Mouse (Mus musculus): ENCODE measurements around the gene Crabp1. TPM values are rescaled to one million over a fixed set of nuclear protein-coding genes. Genes with fewer than 3 reads are reported as not detected.

Gene Crabp1
- total and polyA plus RNA-seq, 3 experiments, result not detected

- H3K9me3 ChIP-seq (replicated peaks), result no peaks in the 10 kb centered on the region
- H3K4me1 ChIP-seq (ENCODE audit: insufficient read depth, low read depth, low read length), result no peaks in the 10 kb centered on the region
- DNase-seq (ENCODE audit: low spot score) (no peak), ATAC-seq (ENCODE audit: extremely low read depth, insufficient number of reproducible peaks, low FRiP score, poor library complexity, severe bottlenecking) (no peak)
- H3K36me3 ChIP-seq (replicated peaks), result no peaks in the 10 kb centered on the region
- TF ChIP-seq CTCF (IDR thresholded peaks at IDR 0.05; ENCODE audit: low read depth, low read length) (no peak), GATA1 (IDR thresholded peaks at IDR 0.05; ENCODE audit: borderline replicate concordance, low read length) (no peak), GATA2 (IDR thresholded peaks at IDR 0.05; ENCODE audit: borderline replicate concordance, low read depth, low read length) (no peak), TAL1 (conservative IDR thresholded peaks at IDR 0.05; ENCODE audit: low read depth, low read length) (no peak), POLR2AphosphoS5 (IDR thresholded peaks at IDR 0.05; ENCODE audit: insufficient replicate concordance, low read depth, low read length) (no peak)
- peaks cover 8% of the 10 kb centered on the region; the same call in 1 of the 2 replicates for H3K27me3 ChIP-seq (ENCODE audit: insufficient read depth, low read length)
- no peak overlapping the region for H3K4me3 ChIP-seq (ENCODE audit: low read depth, low read length)
Measured at GRCm38 (mm10) chr9:54784003-54784402, 19.5 kb downstream of the Crabp1 start.

GRCm38 (mm10) chr9:54785215-54785614 lies 20.7 kb downstream of the Crabp1 start:
- no peak overlapping the region for H3K4me3 ChIP-seq (ENCODE audit: low read depth, low read length)
- TF ChIP-seq CTCF (IDR thresholded peaks at IDR 0.05; ENCODE audit: low read depth, low read length) (no peak), TAL1 (conservative IDR thresholded peaks at IDR 0.05; ENCODE audit: low read depth, low read length) (no peak), POLR2AphosphoS5 (IDR thresholded peaks at IDR 0.05; ENCODE audit: insufficient replicate concordance, low read depth, low read length) (no peak), GATA2 (IDR thresholded peaks at IDR 0.05; ENCODE audit: borderline replicate concordance, low read depth, low read length) (no peak), GATA1 (IDR thresholded peaks at IDR 0.05; ENCODE audit: borderline replicate concordance, low read length) (no peak)
- ATAC-seq (ENCODE audit: extremely low read depth, insufficient number of reproducible peaks, low FRiP score, poor library complexity, severe bottlenecking), result no peak
- peaks cover 8% of the 10 kb centered on the region; the same call in 1 of the 2 replicates for H3K27me3 ChIP-seq (ENCODE audit: insufficient read depth, low read length)
- no peaks in the 10 kb centered on the region for H3K4me1 ChIP-seq (ENCODE audit: insufficient read depth, low read depth, low read length)
- H3K36me3 ChIP-seq (replicated peaks), result no peaks in the 10 kb centered on the region
- H3K9me3 ChIP-seq (replicated peaks), result no peaks in the 10 kb centered on the region
- no peak for DNase-seq (ENCODE audit: low spot score)

GRCm38 (mm10) chr9:54786083-54786482 lies 21.5 kb downstream of the Crabp1 start:
- Histone ChIP-seq H3K4me1 (ENCODE audit: insufficient read depth, low read depth, low read length) (no peaks in the 10 kb centered on the region), H3K9me3 (replicated peaks) (no peaks in the 10 kb centered on the region), H3K4me3 (ENCODE audit: low read depth, low read length) (no peak overlapping the region), H3K36me3 (replicated peaks) (no peaks in the 10 kb centered on the region), H3K27me3 (ENCODE audit: insufficient read depth, low read length) (peaks cover 8% of the 10 kb centered on the region; the same call in 1 of the 2 replicates)
- DNase-seq (ENCODE audit: low spot score) (no peak), ATAC-seq (ENCODE audit: extremely low read depth, insufficient number of reproducible peaks, low FRiP score, poor library complexity, severe bottlenecking) (no peak)
- no peak for TF ChIP-seq CTCF (IDR thresholded peaks at IDR 0.05; ENCODE audit: low read depth, low read length)
- TF ChIP-seq GATA2 (IDR thresholded peaks at IDR 0.05; ENCODE audit: borderline replicate concordance, low read depth, low read length), result no peak
- TF ChIP-seq GATA1 (IDR thresholded peaks at IDR 0.05; ENCODE audit: borderline replicate concordance, low read length), result no peak
- no peak for TF ChIP-seq POLR2AphosphoS5 (IDR thresholded peaks at IDR 0.05; ENCODE audit: insufficient replicate concordance, low read depth, low read length)
- no peak for TF ChIP-seq TAL1 (conservative IDR thresholded peaks at IDR 0.05; ENCODE audit: low read depth, low read length)

GRCm38 (mm10) chr9:54787760-54788159 lies 23.2 kb downstream of the Crabp1 start:
- ATAC-seq (ENCODE audit: extremely low read depth, insufficient number of reproducible peaks, low FRiP score, poor library complexity, severe bottlenecking) (no peak), DNase-seq (ENCODE audit: low spot score) (no peak)
- Histone ChIP-seq H3K36me3 (replicated peaks) (no peaks in the 10 kb centered on the region), H3K4me3 (ENCODE audit: low read depth, low read length) (no peak overlapping the region), H3K27me3 (ENCODE audit: insufficient read depth, low read length) (peaks cover 9% of the 10 kb centered on the region), H3K4me1 (ENCODE audit: insufficient read depth, low read depth, low read length) (no peaks in the 10 kb centered on the region), H3K9me3 (replicated peaks) (no peaks in the 10 kb centered on the region)
- TF ChIP-seq GATA1 (IDR thresholded peaks at IDR 0.05; ENCODE audit: borderline replicate concordance, low read length) (no peak), CTCF (IDR thresholded peaks at IDR 0.05; ENCODE audit: low read depth, low read length) (no peak), POLR2AphosphoS5 (IDR thresholded peaks at IDR 0.05; ENCODE audit: insufficient replicate concordance, low read depth, low read length) (no peak), TAL1 (conservative IDR thresholded peaks at IDR 0.05; ENCODE audit: low read depth, low read length) (no peak), GATA2 (IDR thresholded peaks at IDR 0.05; ENCODE audit: borderline replicate concordance, low read depth, low read length) (no peak)

- no peak for DNase-seq (ENCODE audit: low spot score)
Measured at GRCm38 (mm10) chr9:54790271-54790670, 25.7 kb downstream of the Crabp1 start.

GRCm38 (mm10) chr9:54801460-54801961 lies 37.0 kb downstream of the Crabp1 start:
- DNase-seq (ENCODE audit: low spot score) (peak; percentile 13), ATAC-seq (ENCODE audit: extremely low read depth, insufficient number of reproducible peaks, low FRiP score, poor library complexity, severe bottlenecking) (no peak)
- Histone ChIP-seq H3K27me3 (ENCODE audit: insufficient read depth, low read length) (peaks cover 5% of the 10 kb centered on the region), H3K36me3 (replicated peaks) (no peaks in the 10 kb centered on the region), H3K4me3 (ENCODE audit: low read depth, low read length) (peak overlapping the region; percentile 51; the same call in 1 of the 2 replicates), H3K9me3 (replicated peaks) (no peaks in the 10 kb centered on the region), H3K4me1 (ENCODE audit: insufficient read depth, low read depth, low read length) (peaks cover 24% of the 10 kb centered on the region)
- TF ChIP-seq TAL1 (conservative IDR thresholded peaks at IDR 0.05; ENCODE audit: low read depth, low read length), result no peak

More at GRCm38 (mm10) chr9:54790271-54790670, 25.7 kb downstream of the Crabp1 start:
- H3K4me1 ChIP-seq (ENCODE audit: insufficient read depth, low read depth, low read length), result no peaks in the 10 kb centered on the region
- no peaks in the 10 kb centered on the region for H3K36me3 ChIP-seq (replicated peaks)
- no peak for TF ChIP-seq GATA1 (IDR thresholded peaks at IDR 0.05; ENCODE audit: borderline replicate concordance, low read length)
- TF ChIP-seq CTCF (IDR thresholded peaks at IDR 0.05; ENCODE audit: low read depth, low read length), result no peak
- TF ChIP-seq GATA2 (IDR thresholded peaks at IDR 0.05; ENCODE audit: borderline replicate concordance, low read depth, low read length), result no peak
- no peak for TF ChIP-seq POLR2AphosphoS5 (IDR thresholded peaks at IDR 0.05; ENCODE audit: insufficient replicate concordance, low read depth, low read length)
- TF ChIP-seq TAL1 (conservative IDR thresholded peaks at IDR 0.05; ENCODE audit: low read depth, low read length), result no peak
- H3K27me3 ChIP-seq (ENCODE audit: insufficient read depth, low read length), result peaks cover 9% of the 10 kb centered on the region
- no peaks in the 10 kb centered on the region for H3K9me3 ChIP-seq (replicated peaks)
- ATAC-seq (ENCODE audit: extremely low read depth, insufficient number of reproducible peaks, low FRiP score, poor library complexity, severe bottlenecking), result no peak
- H3K4me3 ChIP-seq (ENCODE audit: low read depth, low read length), result no peak overlapping the region

Data from G1E (cell line).